Mouse (Mus musculus): ENCODE results near the gene D6Ertd527e.

The D6Ertd527e gene

DNA sequence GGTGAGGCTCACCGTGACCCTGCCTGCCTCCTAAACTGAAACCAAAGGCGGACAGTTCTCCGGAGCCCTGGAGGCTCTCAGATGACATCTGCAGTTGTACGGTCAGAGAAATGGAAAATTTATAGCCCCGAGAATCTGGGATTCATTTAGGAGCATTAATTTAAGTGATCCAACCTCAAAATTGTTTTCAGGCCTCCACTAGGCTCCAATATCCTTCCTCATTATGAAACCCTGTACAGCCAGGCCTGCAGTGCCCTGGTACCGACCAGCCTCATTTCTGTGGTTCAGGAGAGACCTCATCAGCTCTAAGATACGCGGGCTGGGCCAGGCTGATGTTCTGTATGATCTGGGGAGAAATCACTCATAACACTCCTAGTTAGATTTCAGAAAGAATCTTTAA, 46.9 kb downstream of the D6Ertd527e start:
- no peak for DNase-seq (ENCODE audit: low spot score in 2 of 2)

GRCm38 (mm10) chr6:87152461-87153230, 48.1 kb downstream of the D6Ertd527e start:
- no peak for DNase-seq (ENCODE audit: low spot score in 2 of 2)

DNA sequence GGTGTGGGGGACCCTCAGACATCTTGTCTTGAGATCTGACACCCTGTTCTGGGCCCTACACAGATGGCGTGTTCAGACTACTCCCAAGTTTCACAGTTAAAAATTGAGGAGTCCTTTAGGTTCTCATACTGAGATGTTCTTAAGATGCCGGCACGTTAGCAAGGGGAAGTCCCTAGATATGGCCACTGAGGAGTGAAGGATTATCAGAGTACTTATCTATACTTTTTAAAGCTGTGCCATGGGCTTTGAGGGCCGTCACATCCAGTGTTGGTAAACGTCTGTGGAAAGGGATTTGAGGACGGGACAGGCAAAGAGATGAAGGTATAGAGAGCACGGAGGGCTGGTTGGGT, 48.7 kb downstream of the D6Ertd527e start:
- DNase-seq (ENCODE audit: low spot score in 2 of 2): no peak

DNA sequence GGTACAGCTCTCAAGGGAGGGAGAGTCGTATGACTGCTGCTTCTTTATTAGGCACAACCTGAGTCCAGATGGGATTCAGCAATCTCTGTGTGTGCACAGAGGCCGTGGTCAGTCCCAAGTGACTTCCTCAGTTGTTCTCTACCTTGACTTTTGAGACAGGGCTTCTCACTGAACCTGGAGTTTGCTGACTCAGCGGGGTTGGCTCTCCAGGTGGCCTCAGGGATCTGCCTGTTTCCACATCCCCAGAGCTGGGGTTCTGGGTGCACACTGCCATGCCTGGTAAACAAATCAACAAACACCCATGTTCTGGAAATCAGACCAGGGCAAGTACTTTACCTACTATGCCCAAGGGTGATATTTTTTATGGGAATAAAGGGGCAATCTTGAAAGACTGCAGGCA, 49.3 kb downstream of the D6Ertd527e start:
- no peak for DNase-seq (ENCODE audit: low spot score in 2 of 2)

DNA sequence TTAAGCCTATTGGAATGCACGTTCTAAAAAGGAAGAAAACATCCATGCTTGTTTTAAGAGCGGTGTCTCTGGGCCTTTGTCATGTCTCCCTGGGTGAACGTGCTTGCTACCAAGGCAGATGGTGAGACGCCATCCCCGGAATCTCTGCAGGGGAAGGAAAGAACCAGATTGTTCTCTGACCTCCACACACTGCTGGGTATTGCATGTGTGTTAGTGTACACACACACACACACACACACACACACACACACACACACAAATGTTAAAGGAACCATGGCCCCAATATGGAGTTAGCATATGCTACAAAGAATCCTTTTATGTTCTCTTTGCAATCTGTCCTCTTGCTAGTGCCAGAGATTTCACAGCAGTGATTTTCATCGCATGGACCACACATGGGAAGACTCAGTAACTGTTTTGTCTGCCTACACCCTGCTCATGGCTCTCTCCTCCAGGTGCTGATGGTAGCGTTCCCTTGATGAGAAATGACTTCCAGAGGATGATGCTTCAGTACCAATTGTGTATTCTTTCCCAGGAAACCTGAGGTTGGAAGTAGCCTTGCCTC, 53.6 kb downstream of the D6Ertd527e start:
- no peak for DNase-seq (ENCODE audit: low spot score in 2 of 2)

DNA sequence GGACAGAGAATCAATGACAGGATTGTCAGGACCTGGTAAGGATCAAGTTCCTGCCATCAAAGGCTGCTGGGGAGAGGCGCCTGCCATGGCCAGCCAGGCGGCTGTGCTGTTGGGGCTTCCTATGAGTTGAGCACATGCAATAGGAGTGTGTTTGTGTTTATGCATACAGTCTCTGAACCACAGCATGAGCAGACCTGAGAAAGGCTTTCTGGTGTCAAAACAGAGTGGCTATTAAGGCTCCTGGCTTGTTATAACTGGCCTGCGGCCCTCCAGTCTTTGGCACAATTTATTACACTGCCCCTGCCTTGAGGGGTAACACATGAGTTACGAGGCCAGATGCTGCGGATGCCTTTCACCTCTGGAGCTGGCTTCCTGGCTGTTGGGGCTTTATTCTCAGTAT, 55.6 kb downstream of the D6Ertd527e start:
- no peak for DNase-seq (ENCODE audit: low spot score in 2 of 2)

GRCm38 (mm10) chr6:87161391-87162263, 57.1 kb downstream of the D6Ertd527e start:
- DNase-seq (ENCODE audit: low spot score in 2 of 2): no peak

Measured in right cerebral cortex, postnatal 10 days (tissue).